Mouse (Mus musculus): ENCODE measurements around the gene Podxl2. TPM values are rescaled to one million over a fixed set of nuclear protein-coding genes. Genes with fewer than 3 reads are reported as not detected.

Gene Podxl2
- polyA plus RNA-seq, 1 experiment from 2014 or later = 54.2 TPM

DNA sequence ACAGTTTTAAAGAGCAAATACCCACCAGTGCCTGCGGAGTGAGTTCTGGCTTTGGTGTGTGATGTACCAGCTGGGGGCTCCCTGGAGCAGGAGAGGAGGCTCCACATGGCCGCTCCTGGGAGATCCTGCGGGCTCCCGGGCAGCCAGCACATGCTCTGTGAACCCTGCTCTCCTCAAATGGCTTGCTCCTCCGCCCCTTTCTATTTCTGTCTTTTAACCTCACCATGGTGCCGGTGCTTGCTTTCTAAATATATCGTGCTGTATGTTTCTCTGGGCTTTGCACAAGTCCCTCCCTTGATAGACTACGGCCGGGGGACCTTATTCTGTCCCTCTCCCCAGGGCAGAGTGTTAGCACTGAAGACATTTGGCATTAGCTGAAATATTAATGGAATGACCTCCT lies 17.6 kb downstream of the Podxl2 start:
- no peaks in the 10 kb centered on the region for H3K27me3 ChIP-seq (ENCODE audit: insufficient read depth, low read length)
- TF ChIP-seq CTCF (IDR thresholded peaks at IDR 0.05; ENCODE audit: low read depth) = peak; percentile 43
- no peaks in the 10 kb centered on the region for H3K9me3 ChIP-seq (replicated peaks; ENCODE audit: low read length)
- WGBS = 28% methylated on average over 9 of the region's 9 CpGs
- H3K27ac ChIP-seq = no peak overlapping the region
- H3K4me2 ChIP-seq (ENCODE audit: low read length) = no peak overlapping the region
- H3K9ac ChIP-seq (ENCODE audit: low read depth, low read length) = peak overlapping the region; percentile 27; the same call in 1 of the 2 replicates
- no peaks in the 10 kb centered on the region for H3K36me3 ChIP-seq (ENCODE audit: insufficient read depth, low read length)
- H3K4me3 ChIP-seq (replicated peaks; ENCODE audit: low read depth, low read length) = no peak overlapping the region
- DNase-seq (ENCODE audit: low spot score) (peak; percentile 67), ATAC-seq (replicated peaks; ENCODE audit: low FRiP score, low read depth) (no peak; the same call in 1 of the 2 replicates)
- H3K4me1 ChIP-seq (replicated peaks; ENCODE audit: insufficient read depth, low read length) = no peaks in the 10 kb centered on the region

DNA sequence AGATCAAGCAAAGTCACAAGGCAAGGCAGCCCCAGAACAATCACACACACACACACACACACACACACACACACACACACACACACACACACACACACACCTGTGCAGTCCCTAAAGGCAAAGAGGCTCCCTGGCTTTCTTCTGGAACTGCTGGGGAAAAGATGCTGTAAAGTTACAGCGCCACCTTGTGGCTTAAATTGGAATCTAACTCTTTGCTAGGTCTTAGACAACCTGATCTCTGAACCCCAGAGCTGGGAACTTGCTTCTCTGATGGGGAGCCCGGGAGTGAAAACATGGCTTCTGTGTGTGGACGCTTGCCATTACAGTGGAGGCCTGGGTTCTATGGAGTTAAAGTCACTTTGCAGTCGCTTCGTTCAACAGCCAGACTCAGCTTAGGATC lies 19.2 kb downstream of the Podxl2 start:
- Histone ChIP-seq H3K4me2 (ENCODE audit: low read length) (no peak overlapping the region), H3K27me3 (ENCODE audit: insufficient read depth, low read length) (no peaks in the 10 kb centered on the region), H3K9me3 (replicated peaks; ENCODE audit: low read length) (no peaks in the 10 kb centered on the region), H3K36me3 (ENCODE audit: insufficient read depth, low read length) (no peaks in the 10 kb centered on the region), H3K27ac (no peak overlapping the region), H3K9ac (ENCODE audit: low read depth, low read length) (no peak overlapping the region), H3K4me3 (replicated peaks; ENCODE audit: low read depth, low read length) (no peak overlapping the region), H3K4me1 (replicated peaks; ENCODE audit: insufficient read depth, low read length) (no peaks in the 10 kb centered on the region)
- 16% methylated on average over 5 of the region's 5 CpGs for WGBS
- peak; percentile 86 for TF ChIP-seq CTCF (IDR thresholded peaks at IDR 0.05; ENCODE audit: low read depth)
- ATAC-seq (replicated peaks; ENCODE audit: low FRiP score, low read depth) = 0 out of 2 replicates have a peak, but pooled peaks have one; percentile 19
- peak; percentile 79 for DNase-seq (ENCODE audit: low spot score)

DNA sequence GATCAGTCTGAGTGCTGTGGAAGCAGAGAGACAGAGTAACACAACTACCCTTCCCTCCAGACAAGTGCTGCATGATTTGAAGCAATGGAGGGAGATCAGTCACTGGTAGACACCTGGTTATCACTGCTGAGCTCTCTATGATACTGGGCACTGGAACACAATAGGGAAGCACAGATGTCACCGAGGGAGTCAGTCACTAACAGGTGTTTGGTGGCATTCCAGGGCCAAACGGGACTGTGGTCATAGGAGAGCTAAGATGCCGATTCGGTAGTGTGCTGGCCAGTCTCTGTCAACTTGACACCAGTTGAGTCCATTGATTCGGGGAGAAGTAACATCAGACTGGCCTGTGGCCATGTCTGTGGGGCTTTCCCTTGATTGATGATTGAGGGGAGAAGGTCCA lies 20.3 kb downstream of the Podxl2 start:
- ATAC-seq (replicated peaks; ENCODE audit: low FRiP score, low read depth) (no peak), DNase-seq (ENCODE audit: low spot score) (no peak)
- Histone ChIP-seq H3K4me3 (replicated peaks; ENCODE audit: low read depth, low read length) (no peak overlapping the region), H3K36me3 (ENCODE audit: insufficient read depth, low read length) (no peaks in the 10 kb centered on the region), H3K9me3 (replicated peaks; ENCODE audit: low read length) (no peaks in the 10 kb centered on the region), H3K9ac (ENCODE audit: low read depth, low read length) (no peak overlapping the region), H3K4me1 (replicated peaks; ENCODE audit: insufficient read depth, low read length) (no peaks in the 10 kb centered on the region), H3K27ac (no peak overlapping the region), H3K27me3 (ENCODE audit: insufficient read depth, low read length) (no peaks in the 10 kb centered on the region), H3K4me2 (ENCODE audit: low read length) (no peak overlapping the region)
- TF ChIP-seq CTCF (IDR thresholded peaks at IDR 0.05; ENCODE audit: low read depth) = no peak
- WGBS = 74% methylated on average over 5 of the region's 5 CpGs

DNA sequence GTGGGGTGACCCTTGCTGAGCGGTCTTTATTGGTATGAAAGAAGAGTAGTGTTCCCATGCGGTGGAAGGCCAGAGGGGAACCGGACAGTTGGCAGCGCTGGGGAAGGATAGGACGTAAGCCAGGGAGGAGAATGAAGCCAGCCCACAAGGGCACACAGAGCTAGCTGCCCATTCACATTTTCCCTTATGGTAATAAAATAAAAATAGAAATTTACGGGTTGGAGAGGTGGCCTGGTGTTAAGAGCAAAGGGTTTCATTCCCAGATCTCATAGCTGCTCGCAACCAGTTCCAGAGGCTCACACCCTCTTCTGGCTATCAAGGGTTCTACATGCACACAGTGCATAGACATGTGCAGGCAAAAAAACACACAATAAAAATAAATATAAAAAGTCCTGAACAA lies 24.8 kb downstream of the Podxl2 start:
- Histone ChIP-seq H3K27me3 (ENCODE audit: insufficient read depth, low read length) (no peaks in the 10 kb centered on the region), H3K9me3 (replicated peaks; ENCODE audit: low read length) (no peaks in the 10 kb centered on the region), H3K4me2 (ENCODE audit: low read length) (no peak overlapping the region), H3K27ac (no peak overlapping the region), H3K4me1 (replicated peaks; ENCODE audit: insufficient read depth, low read length) (no peaks in the 10 kb centered on the region), H3K4me3 (replicated peaks; ENCODE audit: low read depth, low read length) (no peak overlapping the region), H3K36me3 (ENCODE audit: insufficient read depth, low read length) (no peaks in the 10 kb centered on the region), H3K9ac (ENCODE audit: low read depth, low read length) (no peak overlapping the region)
- WGBS = 92% methylated on average over 7 of the region's 7 CpGs
- DNase-seq (ENCODE audit: low spot score) (no peak), ATAC-seq (replicated peaks; ENCODE audit: low FRiP score, low read depth) (no peak)
- TF ChIP-seq CTCF (IDR thresholded peaks at IDR 0.05; ENCODE audit: low read depth) = no peak

- Histone ChIP-seq H3K9me3 (replicated peaks; ENCODE audit: low read length) (no peaks in the 10 kb centered on the region), H3K36me3 (ENCODE audit: insufficient read depth, low read length) (no peaks in the 10 kb centered on the region), H3K4me2 (ENCODE audit: low read length) (no peak overlapping the region), H3K4me1 (replicated peaks; ENCODE audit: insufficient read depth, low read length) (no peaks in the 10 kb centered on the region), H3K27me3 (ENCODE audit: insufficient read depth, low read length) (no peaks in the 10 kb centered on the region), H3K4me3 (replicated peaks; ENCODE audit: low read depth, low read length) (no peak overlapping the region), H3K27ac (no peak overlapping the region), H3K9ac (ENCODE audit: low read depth, low read length) (no peak overlapping the region)
- no peak for ATAC-seq (replicated peaks; ENCODE audit: low FRiP score, low read depth)
- no peak for DNase-seq (ENCODE audit: low spot score)
- TF ChIP-seq CTCF (IDR thresholded peaks at IDR 0.05; ENCODE audit: low read depth) = peak; percentile 58
- WGBS = 54% methylated on average over 4 of the region's 4 CpGs
Measured at GRCm38 (mm10) chr6:88849270-88849669, 25.6 kb downstream of the Podxl2 start.

- H3K27me3 ChIP-seq (ENCODE audit: insufficient read depth, low read length) = no peaks in the 10 kb centered on the region
- no peak for DNase-seq (ENCODE audit: low spot score)
- no peaks in the 10 kb centered on the region for H3K36me3 ChIP-seq (ENCODE audit: insufficient read depth, low read length)
- H3K9me3 ChIP-seq (replicated peaks; ENCODE audit: low read length) = no peaks in the 10 kb centered on the region
- no peak overlapping the region for H3K4me3 ChIP-seq (replicated peaks; ENCODE audit: low read depth, low read length)
- H3K27ac ChIP-seq = no peak overlapping the region
- no peak for ATAC-seq (replicated peaks; ENCODE audit: low FRiP score, low read depth)
- WGBS = 68% methylated on average over 2 of the region's 2 CpGs
- no peak overlapping the region for H3K9ac ChIP-seq (ENCODE audit: low read depth, low read length)
- no peak overlapping the region for H3K4me2 ChIP-seq (ENCODE audit: low read length)
- H3K4me1 ChIP-seq (replicated peaks; ENCODE audit: insufficient read depth, low read length) = no peaks in the 10 kb centered on the region; the same call in 1 of the 2 replicates
- no peak for TF ChIP-seq CTCF (IDR thresholded peaks at IDR 0.05; ENCODE audit: low read depth)
Measured at GRCm38 (mm10) chr6:88847571-88847970, 27.3 kb downstream of the Podxl2 start.

- DNase-seq (ENCODE audit: low spot score) = no peak
- Histone ChIP-seq H3K9ac (ENCODE audit: low read depth, low read length) (no peak overlapping the region), H3K27me3 (ENCODE audit: insufficient read depth, low read length) (no peaks in the 10 kb centered on the region), H3K36me3 (ENCODE audit: insufficient read depth, low read length) (no peaks in the 10 kb centered on the region), H3K27ac (no peak overlapping the region), H3K4me3 (replicated peaks; ENCODE audit: low read depth, low read length) (no peak overlapping the region), H3K4me2 (ENCODE audit: low read length) (no peak overlapping the region), H3K4me1 (replicated peaks; ENCODE audit: insufficient read depth, low read length) (peaks cover 8% of the 10 kb centered on the region), H3K9me3 (replicated peaks; ENCODE audit: low read length) (no peaks in the 10 kb centered on the region)
- no peak for TF ChIP-seq CTCF (IDR thresholded peaks at IDR 0.05; ENCODE audit: low read depth)
- 88% methylated on average over 7 of the region's 7 CpGs for WGBS
- ATAC-seq (replicated peaks; ENCODE audit: low FRiP score, low read depth) = no peak
Measured at GRCm38 (mm10) chr6:88844901-88845565, 29.8 kb downstream of the Podxl2 start.
